Mouse (Mus musculus) lung, adult 18-20 months (tissue): ENCODE measurements at regions not wholly inside any gene's neighbourhood (a gene's known extent, or its start where the extent isn't known, plus 50 kb on each side); places are given as distances from the start of the nearest gene placed in this dataset.

Experiments used
- DNase-seq, 2 experiments: peaks; one replicate each; pipeline ENCODE4 v3.0.0; 2022; ENCODE audit warnings: mixed read lengths in 2 of 2

GRCm38 (mm10) chr1:136723839-136724443 lies 99.2 kb downstream of the Zfp281 start:
- DNase-seq = no peak

GRCm38 (mm10) chr1:136725242-136725641 lies 100.5 kb downstream of the Zfp281 start:
- no peak for DNase-seq

- DNase-seq = peak in 1 of 2 experiments; percentile 11
These were observed 101.6 kb downstream of the Zfp281 start for GRCm38 (mm10) chr1:136726145-136726935.

GRCm38 (mm10) chr1:136727868-136728631 lies 103.3 kb downstream of the Zfp281 start:
- DNase-seq = no peak

- DNase-seq = no peak
These were observed 103.9 kb downstream of the Zfp281 start for GRCm38 (mm10) chr1:136728632-136728944.

- DNase-seq = no peak
These were observed 105.9 kb downstream of the Zfp281 start for GRCm38 (mm10) chr1:136730638-136731037.

- DNase-seq = no peak
These were observed 113.3 kb downstream of the Zfp281 start for GRCm38 (mm10) chr1:136738030-136738429.

- DNase-seq = peak; percentile 43 to 48
These were observed 114.8 kb downstream of the Zfp281 start for GRCm38 (mm10) chr1:136739486-136739885.

- DNase-seq = no peak
These were observed 116.4 kb downstream of the Zfp281 start for GRCm38 (mm10) chr1:136741061-136741460.

- peak; percentile 24 to 54 for DNase-seq
These were observed 124.5 kb downstream of the Zfp281 start for GRCm38 (mm10) chr1:136749188-136749587.

- no peak for DNase-seq
These were observed 126.9 kb downstream of the Zfp281 start for GRCm38 (mm10) chr1:136751464-136752191.

- no peak for DNase-seq
These were observed 129.6 kb downstream of the Zfp281 start for GRCm38 (mm10) chr1:136754286-136754685.

GRCm38 (mm10) chr1:136758730-136759129 lies 134.0 kb downstream of the Zfp281 start:
- DNase-seq = no peak

- no peak for DNase-seq
These were observed 134.5 kb downstream of the Zfp281 start for GRCm38 (mm10) chr1:136759164-136759563.

- no peak for DNase-seq
These were observed 136.8 kb downstream of the Zfp281 start for GRCm38 (mm10) chr1:136761467-136761866.

- DNase-seq = peak; percentile 10 to 21
These were observed 144.3 kb downstream of the Zfp281 start for GRCm38 (mm10) chr1:136768969-136769401.

- no peak for DNase-seq
These were observed 149.0 kb downstream of the Zfp281 start for GRCm38 (mm10) chr1:136773743-136774142.

- DNase-seq = no peak
These were observed 151.5 kb downstream of the Zfp281 start for GRCm38 (mm10) chr1:136776211-136776610.

- DNase-seq = no peak
These were observed 152.7 kb downstream of the Zfp281 start for GRCm38 (mm10) chr1:136777263-136777980.

GRCm38 (mm10) chr1:136779384-136779783 lies 154.7 kb downstream of the Zfp281 start:
- DNase-seq = no peak

- DNase-seq = peak in 1 of 2 experiments; percentile 17
These were observed 156.9 kb downstream of the Zfp281 start for GRCm38 (mm10) chr1:136781561-136782025.

GRCm38 (mm10) chr1:136782261-136782660 lies 157.6 kb downstream of the Zfp281 start:
- DNase-seq = peak; percentile 27 to 52
